Mouse (Mus musculus): Measurements from ENCODE around the gene Hnf4a.
"Not testable (repeated sequence)": the region's sequence is repeated elsewhere in the genome, so short reads cannot be mapped to it uniquely, and the experiment has no call there.

Hnf4a gene

DNA sequence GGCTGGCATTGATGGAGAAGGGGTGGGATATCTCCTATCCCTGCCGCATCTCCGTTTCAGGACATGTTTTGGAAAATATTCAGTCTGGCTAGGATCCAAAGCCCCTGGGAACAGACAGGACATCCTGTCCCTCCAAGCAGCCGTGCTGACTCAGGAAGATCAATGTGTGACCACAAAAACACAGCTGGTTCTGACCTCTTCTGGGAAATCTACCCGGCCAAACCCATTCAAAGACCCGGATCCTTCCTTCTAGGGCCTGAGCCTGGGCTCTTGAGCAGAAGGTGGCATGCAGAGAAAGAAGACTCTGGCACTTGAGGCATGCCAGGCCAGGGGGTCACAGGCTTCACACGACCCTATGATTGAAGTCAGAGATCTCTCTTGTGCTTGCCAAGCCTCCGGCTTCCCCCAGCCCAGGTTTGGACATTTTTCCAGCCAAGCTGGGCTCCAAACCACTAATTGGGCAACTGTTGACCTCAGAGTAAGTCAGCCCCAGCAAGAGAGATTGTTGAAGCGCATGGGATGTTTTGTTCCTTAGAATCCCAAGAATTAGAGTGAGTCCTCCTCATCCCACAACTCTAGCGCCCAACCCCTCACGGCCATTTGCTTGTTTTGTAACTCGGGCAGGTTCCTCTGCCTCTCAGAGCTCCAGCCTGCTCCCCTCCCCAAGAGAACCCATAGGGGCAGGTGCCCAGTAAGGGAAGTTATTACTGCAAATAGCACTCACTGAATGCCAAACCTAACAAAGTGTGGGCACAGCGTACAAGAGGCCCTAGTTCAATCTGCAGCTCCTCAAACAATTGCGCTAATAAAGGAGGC, 89.7 kb downstream of the Hnf4a start:
- DNase-seq, result no peak

DNA sequence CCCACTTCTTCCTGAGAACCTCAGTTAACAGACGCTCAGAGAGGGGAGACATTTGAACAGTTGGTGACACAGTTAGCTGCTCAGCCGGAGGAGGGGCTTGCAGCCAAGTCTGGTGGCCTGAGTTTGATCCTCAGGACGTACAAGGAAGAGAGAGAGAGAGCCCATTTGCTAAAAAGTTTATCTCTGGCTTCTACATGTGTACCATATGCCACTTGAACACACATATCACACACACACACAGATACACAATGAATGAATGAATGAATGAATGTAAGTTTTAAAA, 90.2 kb downstream of the Hnf4a start:
- no peak for DNase-seq

DNA sequence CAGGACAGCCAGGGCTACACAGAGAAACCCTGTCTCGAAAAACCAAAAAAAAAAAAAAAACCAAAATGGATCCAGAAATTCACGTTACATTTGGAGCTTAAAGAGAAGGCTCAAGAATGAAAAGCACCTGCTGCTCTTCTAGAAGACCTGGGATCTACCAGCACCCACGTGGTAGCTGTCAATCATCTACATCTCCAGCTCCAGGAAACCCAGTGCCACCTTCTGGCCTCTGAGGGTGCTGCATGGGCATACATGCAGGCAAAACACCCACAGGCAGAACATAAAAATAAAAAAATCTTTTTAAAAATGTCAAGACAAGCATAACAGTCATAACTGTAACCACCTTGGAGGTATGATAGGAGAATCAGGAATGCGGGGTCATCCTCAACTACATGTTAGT, 91.1 kb downstream of the Hnf4a start:
- peak; percentile 85 for DNase-seq

DNA sequence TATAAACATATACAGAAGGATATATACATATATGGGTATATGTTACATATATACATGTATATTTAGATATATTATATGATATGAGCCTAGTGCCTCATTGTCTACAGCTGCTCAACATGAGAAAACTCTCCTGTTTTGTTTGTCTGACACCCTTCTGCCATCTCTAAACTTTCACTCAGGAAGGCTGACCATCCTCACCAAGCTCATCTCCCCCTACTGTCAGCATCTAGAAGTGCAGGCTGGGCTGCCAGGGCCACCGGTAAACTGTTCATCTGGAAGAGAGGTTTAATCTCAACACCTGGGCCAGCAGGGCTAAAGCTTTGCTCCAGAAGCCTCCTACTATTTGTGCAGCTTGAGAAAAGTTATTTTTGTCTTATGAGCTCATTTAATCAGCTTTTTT, 92.6 kb downstream of the Hnf4a start:
- peak; percentile 79 for DNase-seq

DNA sequence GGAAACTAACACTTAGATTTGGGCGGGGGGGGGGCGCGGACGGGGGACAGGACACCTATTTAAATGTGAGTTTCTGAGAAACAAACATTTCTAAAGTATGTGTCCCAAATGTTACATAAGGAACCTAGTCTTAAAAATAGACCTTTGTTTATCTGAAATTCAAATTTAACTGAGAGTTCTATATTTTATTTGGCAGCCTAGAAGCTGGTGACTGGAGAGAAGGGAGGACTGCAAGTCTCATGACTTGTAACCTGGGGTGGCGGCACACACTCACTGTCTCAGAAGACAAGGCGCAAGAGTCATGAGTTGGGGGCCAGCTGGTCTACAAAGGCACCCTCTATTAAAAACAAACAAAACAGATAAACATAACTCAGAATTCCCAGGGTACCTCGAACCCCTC, 94.5 kb downstream of the Hnf4a start:
- no peak for DNase-seq

DNA sequence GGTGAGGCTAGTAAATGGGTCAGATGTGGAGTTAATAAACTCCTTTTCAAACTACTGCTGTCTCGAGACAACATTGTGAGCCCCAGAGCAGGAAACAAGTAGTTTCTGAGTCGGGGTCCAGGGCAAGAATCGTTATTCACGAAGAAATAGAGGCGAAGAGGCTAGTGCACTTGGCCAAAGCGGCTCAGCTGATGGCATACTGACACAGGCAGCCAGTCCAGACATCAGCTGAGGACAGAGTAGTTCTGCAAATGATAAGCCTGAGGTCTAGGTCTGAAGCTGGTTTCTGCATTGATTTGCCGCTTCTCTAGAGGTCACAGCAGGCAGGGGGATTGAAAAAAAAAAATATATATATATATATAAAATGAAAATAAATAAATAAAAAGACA, 95.1 kb downstream of the Hnf4a start:
- no peak for DNase-seq

DNA sequence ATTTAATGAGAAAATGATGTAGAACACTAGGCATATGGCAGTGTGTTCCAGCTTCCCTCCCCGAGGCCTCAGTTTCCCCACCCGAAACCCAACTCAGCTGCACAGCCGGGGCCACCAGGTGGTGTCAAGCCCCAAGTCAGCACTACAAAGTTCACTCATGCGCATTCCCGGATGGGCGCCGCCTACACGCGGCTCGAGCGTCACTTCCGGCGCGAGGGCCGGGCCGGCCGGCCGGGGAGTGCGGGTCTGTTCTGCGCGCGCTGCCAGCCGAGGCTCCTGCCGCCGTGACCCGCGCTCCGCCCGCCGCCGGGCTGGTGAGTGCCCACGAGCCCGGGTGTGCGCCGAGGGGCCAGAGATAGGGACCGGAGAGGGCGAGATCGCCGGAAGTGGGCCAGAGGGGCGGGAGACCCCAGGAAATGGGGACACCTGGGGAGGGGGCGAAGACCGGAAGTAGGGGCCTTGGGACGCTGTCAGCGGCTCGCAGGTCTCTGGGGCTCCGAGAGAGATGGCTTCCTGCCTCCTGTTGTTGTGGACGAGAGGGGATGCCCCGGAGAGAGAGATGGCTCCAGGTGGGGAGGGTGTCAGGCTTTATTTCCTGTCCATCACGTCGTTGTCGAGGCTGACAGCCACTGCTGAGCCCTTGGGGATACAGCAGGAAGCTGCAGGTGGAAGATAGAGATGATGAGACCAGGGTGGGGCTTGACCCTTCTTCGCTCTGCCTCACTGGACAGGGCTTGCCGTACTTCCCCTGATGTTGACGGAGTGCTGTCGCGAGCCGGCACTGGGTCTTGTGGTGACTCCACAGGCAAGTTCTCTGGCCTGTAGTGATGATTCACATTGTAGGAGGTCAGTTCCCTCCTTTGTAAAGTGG, 95.7 kb downstream of the Hnf4a start, which contains the start of gene Ttpal:
Ttpal (plus strand) TSS at position 214 of the 871 bp plus-strand sequence.
- DNase-seq, result peak; percentile 91

DNA sequence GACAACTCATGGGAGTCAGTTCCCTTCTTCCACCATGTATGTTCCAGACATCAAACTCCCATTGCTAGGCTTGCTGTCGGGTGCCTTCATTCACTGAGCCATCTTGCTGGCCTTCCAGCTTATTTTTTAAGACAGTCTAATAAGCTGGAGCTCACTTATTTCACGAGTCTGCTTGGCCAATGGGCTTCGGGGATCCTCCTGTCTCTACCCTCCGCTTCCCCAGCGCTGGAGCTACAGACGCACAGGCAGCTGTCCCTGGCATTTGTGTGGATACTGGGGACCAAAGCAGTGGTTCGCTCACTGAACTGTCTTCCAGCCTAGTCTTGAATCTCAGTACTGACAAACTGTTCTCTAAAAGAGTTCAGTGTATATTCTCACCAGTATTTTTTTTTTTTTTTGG, 99.6 kb downstream of the Hnf4a start:
- DNase-seq, result no peak

DNA sequence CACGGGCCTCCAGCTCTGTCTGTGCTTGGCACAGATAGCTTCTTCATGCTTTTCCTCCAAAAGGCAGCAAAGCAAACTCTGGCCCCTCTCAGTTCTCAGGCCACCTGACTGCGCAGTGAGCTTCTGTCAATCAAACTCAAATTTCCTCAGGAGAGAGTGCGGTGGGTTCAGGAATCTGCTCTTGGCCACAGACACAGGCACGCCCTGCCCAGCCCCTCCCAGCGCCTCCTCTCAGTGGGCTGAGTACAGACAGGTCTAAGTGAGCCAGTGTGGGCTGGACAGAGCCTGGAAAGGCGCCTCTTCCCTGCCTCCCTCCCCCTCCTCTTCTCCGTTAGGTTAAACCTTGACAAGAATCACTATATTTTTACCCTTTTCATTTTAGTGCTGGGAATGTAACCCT, 101.4 kb downstream of the Hnf4a start:
- no peak for DNase-seq

DNA sequence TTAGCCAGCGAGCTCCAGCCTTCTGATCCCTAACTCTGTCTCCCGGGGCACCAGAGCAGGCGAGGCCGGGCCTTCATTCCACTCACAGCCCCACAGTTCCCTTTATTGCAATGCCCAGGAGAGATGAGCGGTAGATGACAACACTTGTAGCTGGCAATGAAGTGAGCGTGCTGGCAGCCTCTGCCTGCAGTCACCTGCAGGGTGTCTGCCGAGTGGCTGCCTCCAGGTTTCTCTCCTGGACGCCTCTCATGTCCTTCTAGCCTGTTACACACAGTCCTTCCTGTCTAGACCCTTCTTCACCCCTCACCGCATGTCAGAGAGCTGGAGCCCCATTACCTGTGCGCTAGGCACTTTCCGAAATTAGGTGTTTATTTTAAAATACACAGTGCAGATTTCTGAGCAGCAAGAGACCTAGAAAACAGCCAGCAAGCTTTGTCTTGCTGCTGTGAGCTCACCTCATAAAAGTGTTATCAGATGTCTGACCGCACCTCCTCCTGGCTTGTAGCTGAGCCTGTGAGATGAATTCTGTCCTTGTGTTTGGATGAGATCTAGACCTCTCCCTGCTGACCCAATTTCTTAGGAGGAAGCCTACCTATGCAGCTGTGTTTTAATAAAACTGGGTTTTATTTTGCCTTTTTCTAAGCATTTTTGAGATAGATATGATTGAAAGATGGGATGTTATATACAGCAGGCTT, 102.8 kb downstream of the Hnf4a start:
- no peak for DNase-seq

DNA sequence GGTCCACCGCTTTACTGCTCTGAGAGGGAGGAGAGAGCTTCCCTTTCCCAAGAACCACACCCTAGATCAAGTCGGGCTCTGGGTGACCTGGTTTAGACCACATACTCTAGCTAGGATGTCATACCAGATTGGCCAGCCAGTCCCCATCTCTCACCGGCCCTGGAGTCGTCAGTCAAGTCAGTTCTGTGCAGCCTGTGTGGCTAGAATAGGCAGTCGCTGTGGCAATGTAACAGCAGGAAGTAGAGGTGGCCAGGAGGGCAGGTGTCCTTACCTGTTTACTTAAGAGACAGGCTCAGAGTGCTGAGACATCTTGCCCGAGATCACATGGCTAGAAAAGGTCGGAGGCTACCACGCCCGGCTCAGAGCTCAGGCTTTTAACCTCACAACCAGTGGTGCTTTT, 104.6 kb downstream of the Hnf4a start:
- DNase-seq, result no peak

DNA sequence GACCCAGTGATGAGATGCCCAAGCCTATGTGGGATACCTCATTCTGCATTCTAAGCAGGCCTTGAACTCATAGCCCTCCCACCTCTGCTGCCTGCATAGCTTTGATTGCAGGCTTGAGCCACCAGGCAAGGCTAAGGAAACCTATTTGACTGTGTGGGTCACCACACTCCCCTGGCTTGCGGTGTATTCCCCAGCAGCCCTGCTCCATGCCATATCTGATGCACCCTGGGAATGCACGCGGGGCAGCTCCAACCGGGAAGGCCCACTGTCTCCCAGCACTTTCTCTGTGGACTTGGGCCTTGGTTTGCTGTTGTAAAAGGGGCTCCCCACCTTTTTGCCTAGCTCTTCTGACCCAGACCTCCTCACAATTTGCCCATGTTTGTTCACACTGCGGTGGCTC, 106.6 kb downstream of the Hnf4a start:
- DNase-seq, result no peak

DNA sequence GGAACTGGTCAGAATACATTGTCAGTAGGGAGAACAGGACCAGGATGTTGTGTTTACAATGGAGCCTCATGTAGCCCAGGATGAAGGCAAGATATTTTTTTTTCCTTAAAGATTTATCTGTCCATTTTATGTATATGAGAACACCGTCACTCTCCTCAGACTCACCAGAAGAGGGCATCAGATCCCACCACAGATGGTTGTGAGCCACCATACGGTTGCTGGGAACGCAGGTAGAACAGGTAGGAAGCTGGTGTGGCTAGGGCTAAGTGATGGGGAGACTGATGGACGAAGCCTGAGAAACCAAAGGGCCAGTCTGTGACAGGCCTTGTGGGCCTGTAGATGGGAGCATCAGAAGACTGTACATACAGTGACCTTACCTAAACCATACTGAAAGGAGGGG, 107.4 kb downstream of the Hnf4a start:
- no peak for DNase-seq

DNA sequence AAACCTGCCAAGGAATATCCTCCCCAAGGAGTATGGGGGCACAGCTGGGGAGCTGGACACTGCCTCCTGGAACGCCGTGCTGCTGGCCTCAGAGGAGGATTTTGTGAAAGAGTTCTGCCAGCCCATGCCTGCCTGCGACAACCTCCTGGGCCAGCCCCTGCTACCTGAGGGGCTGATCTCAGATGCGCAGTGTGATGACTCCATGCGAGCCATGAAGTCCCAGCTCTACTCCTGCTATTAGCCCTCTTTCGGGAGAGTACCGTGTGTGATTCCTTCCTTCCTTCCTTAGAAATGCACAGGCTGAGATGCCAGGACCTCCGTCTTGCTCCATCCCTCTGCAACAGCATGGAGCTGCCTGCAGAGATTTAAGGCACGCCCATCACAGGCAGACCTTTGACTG, 108.8 kb downstream of the Hnf4a start:
- no peak for DNase-seq

DNA sequence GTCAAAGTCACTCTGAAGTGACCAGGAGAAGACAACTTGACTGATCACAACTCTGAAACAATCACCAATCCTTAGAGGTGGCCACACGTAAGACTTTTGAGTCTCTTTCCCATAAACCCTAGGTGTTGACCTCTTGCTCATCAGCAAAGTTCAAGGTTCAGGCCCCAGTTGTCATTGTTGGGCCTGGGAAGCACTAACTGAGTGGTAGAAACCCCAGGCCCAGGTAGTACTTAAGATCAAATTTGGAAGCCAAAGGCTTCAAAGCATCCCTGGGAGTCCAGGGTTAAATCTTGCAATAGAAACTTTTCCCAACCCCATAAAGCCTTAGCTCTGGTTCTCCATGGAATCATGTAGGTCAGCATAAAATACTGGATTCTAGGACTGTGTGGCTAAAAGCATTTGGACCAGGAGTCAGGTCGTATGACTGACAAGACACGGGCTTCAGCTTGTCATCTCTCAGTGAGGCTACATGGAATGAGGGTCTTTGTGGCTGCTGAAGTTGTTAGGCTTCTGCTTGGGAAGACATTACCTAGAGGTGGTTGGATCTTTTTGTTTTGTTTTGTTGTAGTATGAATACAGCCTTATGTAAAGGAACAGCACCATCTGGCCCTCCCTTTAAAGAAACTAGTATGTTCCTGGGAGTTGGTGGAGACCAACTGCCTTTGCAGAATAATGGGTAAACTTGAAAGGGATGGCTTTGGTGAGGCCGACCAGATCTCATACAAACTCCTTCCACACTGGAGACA, 109.5 kb downstream of the Hnf4a start:
- DNase-seq, result no peak

DNA sequence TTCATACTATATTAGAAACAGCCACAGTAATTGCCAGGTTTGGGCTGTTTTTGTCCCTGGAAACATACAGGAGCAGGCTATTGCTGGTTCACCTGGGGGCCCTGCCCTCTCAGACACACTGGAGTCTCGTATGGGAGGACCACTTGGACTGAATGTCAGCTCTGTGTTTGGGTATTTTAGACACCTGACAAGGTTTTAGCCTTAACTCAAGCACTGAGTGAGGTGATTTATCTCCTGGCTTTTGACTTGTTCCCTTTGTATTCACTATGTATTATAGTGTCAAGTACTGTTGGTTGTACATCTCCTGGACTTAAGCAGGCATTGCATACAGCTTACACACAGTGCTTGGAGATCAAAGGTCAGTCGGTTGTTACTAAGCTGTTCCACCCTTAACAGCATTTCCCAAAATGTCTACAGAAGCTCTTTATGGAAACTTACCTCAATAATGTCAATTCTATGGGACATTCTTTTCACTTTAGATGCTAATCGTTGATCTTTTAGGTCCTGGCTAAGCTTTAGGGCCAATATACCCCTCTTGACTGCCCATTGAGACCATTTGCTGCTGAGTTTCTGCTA, 110.1 kb downstream of the Hnf4a start:
- DNase-seq, result no peak

DNA sequence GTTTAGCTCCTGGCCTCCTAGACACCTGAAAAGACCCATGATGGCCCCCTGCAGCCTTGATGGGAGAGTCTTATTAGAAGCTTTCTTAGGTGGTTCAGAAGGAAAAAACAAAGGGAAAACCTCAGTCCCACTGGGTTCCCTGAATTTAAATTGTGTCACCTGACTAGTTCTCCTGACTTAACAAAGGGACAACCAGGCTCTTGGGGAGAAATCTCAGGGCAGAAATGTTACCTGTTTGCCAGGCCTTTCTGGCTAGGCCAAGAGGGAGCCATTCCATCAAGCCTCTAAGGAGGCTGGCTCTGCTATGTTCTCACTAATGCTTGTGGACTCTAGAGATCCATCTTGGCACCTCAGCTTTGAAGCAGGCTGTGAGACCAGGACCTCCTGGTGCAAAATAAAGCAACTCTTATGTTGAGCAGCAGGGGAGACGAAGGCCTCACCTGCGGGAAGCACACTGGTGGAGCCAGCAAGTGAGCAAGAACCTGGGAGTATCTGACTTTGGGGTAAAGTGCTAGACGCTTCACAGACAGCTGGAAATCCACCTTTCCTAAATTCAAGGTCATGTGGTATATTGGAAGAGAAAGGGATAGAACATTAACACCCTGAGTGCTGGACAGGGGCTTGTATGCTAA, 110.7 kb downstream of the Hnf4a start:
- DNase-seq, result no peak

DNA sequence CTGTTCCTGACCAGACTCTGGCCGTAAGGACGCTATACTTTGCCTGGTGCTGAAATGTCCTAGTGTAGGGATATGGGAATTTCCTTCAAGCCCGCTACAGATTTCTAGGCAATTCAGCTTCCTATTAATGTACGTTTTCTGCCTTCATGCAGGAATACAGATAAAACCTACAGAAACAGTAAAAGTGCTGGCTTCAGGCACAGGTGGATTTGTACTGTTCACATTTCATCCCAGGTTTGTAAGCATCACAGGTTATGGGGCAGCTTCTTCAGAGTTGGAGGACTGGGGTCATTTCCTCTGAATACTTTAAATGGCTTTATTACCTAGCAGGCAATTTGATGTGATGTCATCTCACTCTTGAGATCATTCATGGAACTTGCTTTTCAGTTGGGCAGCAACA, 111.3 kb downstream of the Hnf4a start:
- DNase-seq, result no peak

DNA sequence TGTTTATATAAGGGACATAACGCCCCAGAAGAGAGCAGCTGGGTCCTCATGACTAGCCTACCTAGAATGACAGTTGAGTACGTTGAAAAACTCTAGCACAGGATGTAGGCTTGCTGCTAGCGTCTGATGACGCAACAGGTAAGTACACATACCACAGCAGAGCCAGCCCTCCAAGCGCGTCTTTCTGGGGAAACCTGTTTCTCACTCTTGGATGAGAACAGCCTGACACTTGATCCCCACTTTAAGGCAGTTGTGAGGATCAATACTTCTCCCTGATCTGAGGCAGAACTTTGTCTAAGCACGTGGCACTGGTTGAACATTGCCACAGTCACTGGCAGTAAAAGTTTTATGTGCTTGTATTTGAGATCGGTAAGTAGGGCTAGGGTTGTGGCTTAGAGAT, 113.8 kb downstream of the Hnf4a start:
- DNase-seq, result no peak

DNA sequence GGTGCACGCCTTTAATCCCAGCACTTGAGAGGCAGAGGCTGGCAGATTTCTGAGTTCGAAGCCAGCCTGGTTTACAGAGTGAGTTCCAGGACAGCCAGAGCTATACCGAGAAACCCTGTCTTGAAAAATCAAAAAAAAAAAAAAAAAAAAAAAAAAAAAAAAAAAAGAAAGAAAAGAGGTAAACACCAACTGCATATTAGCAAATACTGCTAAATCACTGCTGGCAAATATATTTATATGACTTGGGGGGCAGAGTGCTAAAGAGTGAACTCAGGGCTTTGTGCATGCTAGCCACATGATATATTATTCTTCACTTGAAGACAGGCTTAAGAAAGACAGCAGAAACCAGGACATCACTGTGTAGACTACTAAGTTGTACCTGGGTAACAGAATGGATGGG, 114.8 kb downstream of the Hnf4a start:
- DNase-seq, result not testable (repeated sequence)

Data from thymus, postnatal 14 days (tissue).